Mouse (Mus musculus) 3T3-L1 (cell line): ENCODE measurements around the gene Sirt3.
"Not testable (repeated sequence)": the region's sequence is repeated elsewhere in the genome, so short reads cannot be mapped to it uniquely, and the experiment has no call there.

ENCODE experiments used
- DNase-seq: peaks from one replicate; pipeline ENCODE4 v3.0.0-alpha.2; 2015; ENCODE audit warnings: low read depth, low spot score

Gene Sirt3

DNA sequence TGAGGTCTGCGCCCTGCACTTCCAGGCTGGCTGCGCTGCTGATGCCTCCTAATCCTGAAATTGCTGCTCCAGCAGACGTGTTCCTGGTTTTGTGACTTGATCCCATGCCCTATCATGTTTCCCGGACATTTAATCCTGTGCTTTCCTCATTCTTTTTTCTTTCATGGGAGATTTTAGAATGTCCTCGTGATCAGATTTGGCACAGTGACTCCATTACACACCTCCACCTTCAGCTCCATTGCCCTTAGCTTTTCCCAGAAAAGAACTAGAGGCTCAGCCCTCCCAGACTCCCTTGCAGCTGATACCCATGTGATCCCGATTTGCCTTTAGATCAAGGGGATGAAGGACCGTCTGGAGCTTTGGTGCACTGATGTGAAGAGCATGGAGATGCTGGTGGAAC, 15.8 kb upstream of the Sirt3 start:
- DNase-seq, result no peak

DNA sequence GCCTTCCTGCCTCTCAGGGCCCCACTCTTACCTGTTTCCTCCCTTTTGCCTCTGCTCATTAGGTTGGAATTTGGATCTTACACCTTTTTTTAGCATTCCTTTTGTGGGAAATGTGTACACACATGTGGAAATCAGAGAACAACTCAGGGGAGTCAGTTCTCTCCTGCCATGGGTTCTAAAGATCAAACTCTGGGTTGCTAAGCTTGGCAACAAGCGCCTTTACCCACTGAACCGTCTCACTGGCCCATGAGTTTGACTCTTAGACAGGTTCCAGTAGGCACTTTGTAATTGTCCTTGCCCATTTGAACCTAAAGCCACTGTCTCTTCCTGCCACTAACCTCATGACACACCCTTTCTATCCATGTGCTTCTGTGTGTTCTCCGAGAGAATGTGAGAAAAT, 12.5 kb upstream of the Sirt3 start:
- no peak for DNase-seq

DNA sequence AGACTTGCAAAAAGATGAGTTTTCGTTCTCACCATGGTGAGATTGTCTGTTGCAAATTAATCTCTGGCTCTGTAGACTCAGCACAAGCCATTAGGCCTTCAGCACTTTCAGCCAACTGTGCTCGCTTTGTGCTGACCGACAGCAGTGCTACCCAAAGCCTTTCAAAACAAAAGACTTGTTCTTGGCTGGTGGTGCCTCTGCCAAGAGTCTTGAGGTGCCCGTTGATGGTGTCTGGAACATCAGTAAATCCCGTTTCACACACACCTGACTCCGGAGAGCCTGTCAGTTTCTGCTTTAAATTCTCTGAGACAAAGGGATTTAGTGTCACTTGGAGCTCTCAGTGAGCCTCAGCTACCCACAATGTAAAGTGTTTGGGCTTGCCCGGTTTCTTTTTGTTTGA, 11.9 kb upstream of the Sirt3 start:
- DNase-seq, result no peak

DNA sequence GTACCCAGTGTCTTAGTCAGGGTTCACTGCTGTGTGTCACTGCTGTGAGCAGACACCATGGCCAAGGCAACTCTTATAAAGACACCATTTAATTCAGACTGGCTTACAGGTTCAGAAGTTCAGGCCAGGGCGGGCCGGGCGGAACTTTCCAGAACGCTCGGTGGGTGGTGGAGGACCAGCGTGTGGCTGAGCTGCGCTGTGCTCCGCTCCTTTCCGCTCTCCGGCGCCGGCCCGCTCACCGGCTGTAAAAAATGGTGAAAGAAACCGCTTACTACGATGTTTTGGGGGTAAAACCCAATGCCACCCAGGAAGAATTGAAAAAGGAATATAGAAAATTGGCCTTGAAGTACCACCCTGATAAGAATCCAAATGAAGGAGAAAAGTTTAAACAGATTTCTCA, 8.5 kb upstream of the Sirt3 start:
- not testable (repeated sequence) for DNase-seq

DNA sequence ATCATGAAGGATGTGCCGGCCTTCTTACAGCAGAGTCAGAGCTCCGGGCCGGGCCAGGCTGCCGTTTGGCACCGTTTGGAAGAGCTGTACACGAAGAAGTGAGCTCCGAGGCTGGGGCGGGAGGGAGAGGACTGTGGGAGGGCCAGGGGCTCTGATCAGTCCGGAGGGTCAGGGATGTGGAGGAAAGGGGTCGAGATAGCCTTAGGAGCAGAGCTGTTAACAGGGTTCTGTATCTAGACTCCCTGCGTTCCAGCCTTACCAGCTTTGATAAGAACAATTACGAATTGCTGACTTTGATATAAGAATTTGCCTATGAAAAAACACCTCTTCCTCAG, 327 bp upstream of the Sirt3 start:
- no peak for DNase-seq

DNA sequence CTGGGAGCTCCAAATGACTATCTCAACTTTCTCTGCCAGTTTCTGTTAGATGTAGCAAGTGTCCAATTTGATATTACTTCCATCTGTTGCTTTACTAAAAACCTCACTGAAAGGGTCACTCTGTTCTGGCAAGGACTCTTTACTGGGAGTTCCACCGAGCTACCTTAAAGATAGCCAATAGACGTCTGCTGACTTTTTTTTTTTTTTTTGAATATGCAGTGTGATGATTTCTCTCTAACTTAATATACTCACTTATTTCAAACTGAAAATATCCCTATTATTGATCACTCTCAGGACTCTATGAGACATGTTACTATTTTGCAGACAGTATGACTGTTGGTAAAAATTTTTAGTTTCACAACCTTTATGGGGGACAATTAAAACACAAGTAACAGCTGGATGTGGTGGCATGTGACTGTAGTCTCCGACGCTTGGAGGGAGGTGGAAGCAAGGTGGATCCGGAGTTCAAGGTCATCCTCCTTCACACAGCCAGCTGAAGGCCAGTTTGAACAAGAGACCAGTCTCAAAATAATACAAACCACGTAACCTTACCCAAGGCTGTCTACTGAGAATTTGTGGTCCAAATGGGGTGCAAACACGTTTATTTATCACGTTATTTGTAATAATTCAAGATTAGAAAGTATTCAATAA, 1.1 kb downstream of the Sirt3 start:
- peak; percentile 4 for DNase-seq

DNA sequence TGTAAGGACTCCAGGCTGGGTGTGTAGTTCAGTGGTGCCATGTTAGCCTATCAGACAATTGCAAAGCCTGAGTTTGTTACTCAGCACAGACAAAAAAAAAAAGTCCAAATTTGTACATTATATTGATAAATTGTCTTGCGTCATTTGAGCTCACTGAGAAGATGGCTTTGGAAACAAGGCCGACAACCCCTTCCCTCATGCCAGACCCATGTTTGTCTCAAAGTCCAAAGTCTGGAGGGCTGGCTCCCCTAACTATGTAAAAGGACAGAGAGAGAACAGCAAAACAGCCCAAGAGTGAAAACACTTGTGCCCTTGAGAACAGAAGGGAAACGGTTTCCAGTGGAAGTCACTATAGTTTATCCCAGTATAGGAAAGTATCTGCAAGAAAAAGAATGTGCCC, 1.7 kb downstream of the Sirt3 start:
- no peak for DNase-seq

DNA sequence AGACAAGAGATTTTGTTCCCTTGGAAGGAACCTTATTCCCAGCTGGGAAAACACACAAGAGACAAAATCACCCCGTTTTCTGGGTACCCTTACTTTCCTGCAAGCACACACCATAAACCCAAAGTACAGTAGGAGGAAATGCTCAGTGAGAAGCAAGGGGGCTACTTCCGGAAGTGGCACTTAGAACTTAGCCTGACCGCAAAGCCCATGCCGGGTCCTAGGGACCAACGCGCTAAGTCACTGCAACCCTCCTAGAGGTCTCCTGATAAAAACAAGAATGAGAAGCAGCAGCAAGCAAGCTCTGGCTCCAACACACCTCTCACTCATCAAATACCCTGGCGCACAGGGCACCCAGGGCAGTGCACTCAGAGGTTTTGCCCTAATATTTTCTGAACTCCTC, 2.8 kb downstream of the Sirt3 start:
- DNase-seq, result no peak

DNA sequence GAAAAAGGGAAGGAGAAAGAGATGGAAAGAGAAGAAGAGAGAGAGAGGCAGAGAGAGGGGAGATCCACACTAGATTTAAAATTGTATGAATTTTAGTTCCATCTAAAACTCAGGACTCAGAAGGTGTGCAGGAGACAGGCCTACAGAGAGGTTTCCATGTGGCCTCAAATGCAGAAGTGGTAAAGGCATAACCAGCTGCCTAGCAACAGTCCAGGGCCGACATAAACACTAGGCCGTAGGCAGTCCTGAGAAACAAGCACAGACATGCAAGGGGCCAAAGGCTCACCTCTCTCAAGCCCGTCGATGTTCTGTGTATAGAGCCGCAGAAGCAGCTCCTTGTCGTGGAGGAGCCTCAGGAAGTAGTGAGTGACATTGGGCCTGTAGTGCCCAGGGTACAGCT, 4.7 kb downstream of the Sirt3 start:
- DNase-seq, result no peak

DNA sequence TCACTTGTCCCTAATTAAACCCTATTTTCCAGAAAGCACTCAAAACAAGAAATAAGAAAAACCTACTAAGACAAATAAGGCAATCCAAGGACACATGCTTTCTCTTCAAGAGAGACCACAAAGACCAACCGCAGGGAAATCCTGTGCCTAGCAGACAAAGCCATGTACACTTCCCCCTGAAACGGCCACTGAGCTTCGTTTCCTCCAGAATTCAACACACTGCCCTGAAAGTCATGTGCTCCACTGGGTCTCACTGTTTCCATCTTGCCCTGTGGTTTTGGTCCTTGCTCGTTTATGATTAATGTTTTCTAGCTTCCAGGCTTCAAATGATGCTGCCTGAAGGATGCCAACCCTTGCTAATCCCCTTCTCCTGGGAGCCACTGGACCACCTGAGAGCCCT, 7.9 kb downstream of the Sirt3 start:
- no peak for DNase-seq

DNA sequence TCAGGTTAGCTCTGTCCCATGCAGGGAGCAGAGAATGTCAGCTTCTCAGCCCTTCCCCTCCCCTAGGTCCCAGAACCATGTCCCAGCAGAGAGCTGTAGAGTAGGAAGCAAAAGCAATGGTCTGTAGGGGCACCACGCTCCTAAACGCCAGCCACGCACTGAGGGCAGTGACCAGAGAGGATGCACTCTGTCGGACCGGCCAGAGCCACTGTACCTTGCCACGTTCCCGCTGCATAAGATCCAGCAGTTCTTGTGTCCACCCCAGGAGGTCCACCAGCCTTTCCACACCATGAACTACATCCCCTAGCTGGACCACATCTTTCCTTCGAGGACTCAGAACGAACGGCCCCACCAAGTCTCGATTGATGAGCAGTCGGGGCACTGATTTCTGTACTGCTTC, 17.3 kb downstream of the Sirt3 start:
- DNase-seq, result no peak

DNA sequence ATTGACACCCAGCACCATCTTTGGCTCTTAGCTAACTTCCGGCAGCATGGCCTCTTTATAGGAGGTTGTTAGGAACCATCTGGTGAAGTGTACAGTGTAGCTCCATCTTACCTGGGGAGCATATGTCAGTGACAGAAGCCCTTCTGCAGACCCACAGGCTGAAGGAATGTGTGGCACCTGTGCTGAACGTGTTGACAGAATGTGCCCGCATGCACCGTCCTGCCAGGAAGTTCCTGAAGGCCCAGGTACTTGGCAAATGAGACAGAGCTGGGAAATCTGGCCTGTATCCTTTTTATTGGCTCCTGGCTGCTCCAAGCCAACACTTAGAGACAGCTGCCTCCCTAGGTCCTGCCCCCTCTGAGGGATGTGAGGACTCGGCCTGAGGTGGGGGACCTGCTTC, 21.4 kb downstream of the Sirt3 start:
- DNase-seq, result no peak

DNA sequence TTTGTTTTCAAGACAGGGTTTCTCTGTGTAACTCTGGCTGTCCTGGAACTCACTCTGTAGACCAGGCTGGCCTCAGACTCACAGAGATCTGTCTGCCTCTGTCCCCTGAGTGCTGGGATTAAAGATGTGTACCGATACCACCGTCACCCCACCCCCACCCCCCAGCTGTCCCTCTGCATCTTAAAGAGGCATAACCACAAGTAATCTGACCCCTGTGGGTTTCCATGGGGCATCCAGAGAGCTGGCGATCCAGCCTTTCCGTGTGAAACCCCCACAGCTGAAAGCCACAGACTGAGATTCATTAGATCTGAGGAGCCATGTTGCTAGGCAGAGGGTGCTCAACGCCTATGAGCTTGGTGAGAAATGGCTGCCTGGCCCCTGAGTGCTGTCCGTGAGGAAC, 22.1 kb downstream of the Sirt3 start:
- DNase-seq, result no peak

DNA sequence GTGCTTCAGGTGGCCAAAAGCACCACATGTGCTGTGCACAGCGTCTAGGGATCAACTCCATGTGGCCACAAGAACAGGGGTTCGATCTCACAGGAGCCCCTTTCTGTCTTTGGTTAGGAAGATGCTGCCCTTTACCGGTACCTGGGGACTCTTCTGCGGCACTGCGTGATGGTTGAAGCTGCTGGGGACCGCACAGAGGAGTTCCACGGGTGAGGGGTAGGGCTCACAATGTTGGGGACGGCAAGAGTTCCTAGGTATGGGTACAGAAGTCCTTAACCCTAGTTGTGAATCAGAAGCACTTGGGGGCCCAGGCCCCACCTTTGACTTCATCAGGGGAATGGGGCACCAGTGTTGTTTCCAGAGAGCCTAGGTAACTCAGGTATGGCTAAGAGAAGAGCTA, 23.4 kb downstream of the Sirt3 start:
- DNase-seq, result no peak

DNA sequence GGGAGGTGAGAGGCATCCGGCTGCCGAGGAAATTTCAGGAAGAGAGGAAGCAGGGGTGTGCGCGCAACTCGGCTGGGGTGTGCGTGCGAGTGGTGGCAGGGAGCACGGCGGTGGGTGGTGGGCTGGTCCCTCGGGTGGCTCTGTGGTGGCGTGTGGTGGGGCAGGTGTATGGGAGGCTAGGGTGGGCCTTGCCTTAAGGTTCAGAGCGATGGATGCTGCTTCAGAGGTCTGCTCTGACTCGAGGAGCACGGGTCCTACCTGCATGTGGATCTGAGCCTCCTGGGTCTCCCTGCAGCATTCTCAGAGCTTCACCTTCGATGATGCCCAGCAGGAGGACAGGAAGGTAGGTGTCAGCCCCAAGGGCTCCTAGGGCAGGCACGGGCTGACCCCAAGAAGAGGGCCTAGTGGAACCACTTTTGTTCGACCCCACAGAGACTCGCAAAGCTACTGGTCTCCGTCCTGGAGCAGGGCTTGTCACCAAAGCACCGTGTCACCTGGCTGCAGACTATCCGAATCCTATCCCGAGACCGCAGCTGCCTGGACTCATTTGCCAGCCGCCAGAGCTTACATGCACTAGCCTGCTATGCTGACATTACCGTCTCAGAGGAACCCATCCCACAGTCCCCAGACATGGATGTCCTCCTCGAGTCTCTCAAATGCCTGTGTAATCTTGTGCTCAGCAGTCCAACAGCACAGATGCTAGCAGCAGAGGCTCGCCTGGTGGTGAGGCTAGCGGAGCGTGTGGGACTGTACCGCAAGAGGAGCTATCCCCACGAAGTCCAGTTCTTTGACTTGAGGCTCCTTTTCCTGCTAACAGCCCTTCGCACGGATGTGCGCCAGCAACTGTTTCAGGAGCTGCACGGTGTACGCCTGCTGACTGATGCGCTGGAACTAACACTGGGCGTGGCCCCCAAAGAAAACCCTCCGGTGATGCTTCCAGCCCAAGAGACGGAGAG, 24.3 kb downstream of the Sirt3 start, which contains the start of gene Bet1l:
Bet1l (minus strand) TSS at position 28 of the 956 bp plus-strand sequence.
- DNase-seq, result no peak

DNA sequence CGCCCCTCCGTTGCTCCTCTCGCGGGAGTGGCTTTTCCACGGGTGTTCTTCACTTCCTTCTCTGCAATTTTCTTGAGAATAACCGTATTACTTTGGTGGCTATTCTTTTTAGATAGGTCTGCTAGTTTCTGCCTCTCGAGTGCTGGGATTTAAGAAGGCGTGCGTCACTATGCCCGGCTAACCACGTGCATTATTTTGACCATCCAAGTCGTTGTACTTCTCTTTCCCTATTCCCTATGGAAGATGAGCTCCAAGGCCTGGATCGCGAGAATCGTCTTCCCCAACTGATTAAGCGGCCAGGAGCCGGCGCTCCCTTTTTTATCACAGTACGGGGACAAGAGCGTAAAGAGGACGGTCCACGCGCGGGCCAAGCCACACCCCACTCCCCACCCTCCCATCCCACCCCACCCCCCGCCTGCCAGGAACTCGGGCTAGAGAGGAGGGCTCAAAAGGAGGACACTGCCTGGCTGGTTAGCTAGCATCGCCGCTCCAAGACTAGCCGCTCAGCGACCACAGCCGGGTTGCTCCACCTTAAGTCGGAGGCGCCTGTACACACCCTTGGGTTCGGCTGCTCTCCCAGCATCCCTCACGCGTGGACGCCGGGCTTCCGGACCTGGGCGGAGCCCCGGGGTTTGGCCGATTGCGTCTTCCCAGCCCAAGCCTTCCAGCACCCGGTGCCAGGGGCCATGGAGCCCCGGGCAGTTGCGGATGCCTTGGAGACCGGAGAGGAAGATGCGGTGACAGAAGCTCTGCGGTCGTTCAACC, 25.1 kb downstream of the Sirt3 start, which contains the start of gene Ric8a:
Ric8a (plus strand) TSS at position 173 of the 765 bp plus-strand sequence.
- DNase-seq, result peak; percentile 81

DNA sequence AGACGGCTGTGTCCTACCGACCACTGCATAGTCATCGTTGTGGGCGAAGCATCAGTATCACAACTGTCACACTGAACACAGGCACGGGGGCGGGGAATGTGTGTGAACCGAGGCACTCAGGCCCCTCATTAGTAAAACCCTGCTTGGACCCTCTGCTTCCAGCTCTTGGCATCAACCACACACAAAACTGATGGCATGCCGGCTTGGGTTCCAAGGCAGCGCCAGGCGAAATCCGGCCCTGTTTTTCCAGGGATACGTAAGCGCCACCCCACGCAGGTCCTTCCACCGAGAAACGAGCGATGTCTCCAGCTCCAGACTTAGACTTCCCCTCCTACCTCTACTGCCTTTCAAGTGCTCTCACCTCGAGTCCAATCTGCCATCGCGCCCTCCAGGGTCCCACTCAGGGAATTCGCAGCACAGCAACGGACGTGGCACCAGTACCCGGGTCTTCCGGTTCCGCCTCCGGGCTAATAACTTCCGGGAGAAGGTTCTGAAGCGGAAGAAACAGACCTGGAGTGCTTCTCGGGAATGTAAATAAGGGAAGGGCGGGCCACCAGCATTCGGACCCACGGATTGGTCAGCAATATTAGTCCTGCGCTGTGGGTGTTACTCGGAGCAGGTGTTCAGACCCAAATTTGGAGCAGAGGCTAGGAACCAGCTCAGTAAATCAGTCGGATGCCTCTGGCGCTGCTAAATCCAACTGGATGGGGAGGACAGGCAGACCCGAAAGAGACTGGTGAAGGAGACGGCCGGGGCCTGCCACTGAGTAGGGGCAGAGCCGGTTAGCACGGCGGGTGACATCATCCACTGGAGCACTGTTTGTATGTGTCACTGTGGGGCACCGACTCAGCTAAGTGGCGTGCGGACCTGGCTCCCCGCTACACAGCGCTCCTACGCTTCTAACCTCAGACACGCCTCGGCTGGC, 26.0 kb downstream of the Sirt3 start, which contains the start of gene Gm45785:
Gm45785 (minus strand) TSS at position 472 of the 925 bp plus-strand sequence.
- peak; percentile 96 for DNase-seq

DNA sequence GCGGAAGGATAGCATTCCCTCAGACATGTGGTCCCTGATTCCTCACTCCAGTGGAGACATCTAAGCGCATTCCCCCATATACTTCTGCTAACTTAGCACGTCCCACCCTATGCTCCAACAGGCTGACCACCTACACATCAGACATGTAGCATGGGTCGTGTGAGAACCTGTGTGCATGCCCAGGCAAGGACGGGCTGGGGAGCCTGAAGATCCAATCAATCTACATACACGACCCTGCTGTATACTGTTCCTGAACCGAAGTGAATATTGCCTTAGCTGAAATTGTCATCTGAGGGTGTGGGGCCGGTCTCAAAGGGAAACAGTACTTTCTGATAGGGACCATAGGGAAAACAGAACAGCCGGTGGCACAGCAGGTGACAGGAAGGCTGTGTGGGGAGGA, 26.9 kb downstream of the Sirt3 start:
- DNase-seq, result no peak

DNA sequence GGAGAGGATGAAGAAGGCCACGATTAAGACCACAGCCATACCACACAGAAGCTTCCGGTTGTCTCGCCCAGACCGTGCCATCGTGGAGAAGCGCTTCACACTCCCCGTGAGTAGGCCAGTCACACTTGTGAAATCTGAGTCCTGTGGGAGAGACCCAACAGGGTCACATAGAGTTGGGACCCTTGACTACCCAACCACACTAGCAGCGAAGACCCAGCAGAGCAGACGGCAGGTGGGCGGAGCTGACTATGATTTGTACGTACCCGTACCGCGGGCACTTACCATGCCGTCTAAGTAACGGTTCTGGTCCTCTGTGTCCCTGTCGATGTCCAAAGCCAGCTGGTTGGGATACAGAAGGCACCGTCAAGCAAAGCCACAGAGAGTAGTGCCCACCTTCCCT, 27.6 kb downstream of the Sirt3 start:
- no peak for DNase-seq

DNA sequence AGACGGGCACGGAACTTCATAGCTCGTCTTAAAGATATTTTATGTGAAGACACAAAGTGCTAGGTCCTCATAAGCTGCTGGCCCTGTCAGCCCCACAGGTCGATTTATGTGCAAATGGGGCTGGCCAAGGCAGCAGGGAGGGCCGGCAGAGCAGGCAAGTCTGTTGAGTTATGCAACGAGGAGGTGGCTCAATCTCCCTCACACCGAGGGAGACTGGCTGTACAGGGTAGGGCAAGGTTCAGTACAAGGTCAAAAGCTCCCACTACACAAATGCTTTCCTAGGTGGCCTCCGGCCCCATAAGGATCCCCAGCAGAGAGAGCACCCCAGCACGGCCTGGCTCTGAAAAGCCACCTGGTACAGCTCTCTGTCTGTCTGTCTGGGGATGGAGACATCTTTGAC, 28.7 kb downstream of the Sirt3 start:
- no peak for DNase-seq

DNA sequence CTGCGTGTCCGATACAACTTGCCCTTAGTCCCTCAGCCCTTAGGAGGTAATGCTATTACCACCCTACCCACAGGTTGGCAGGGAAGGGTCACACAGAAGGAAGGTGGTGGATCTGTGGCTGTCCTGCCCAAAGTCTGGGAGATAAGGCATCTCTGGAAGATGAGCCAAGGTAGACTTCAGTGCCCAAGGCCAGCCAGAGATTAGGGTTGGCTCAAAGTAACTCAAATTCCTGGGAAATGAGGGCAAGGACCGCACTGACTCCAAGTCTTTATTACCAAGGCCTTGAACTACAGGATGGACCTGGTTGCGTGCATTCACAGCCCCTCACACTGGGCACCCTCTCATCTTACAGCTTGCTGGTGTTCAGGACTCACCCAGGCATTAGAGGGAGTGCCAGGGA, 30.2 kb downstream of the Sirt3 start:
- DNase-seq, result no peak
